Mouse (Mus musculus) limb, embryonic 13.5 days (tissue): ENCODE results near the gene Tmem179b. TPM values are rescaled to one million over a fixed set of nuclear protein-coding genes. Genes with fewer than 3 reads are reported as not detected.

ENCODE experiments used
- ATAC-seq: fragments of 200-750 bp; cut with Nextera tagmentation; 2 replicates; pipeline ENCODE4 v1.8.0; 2017; ENCODE audit warnings: low read depth, moderate number of reproducible peaks, moderate TSS enrichment; ENCODE audit not compliant: low FRiP score
- H3K27ac ChIP-seq: fragments of 300-500 bp; sonication (generic); 2 replicates; pipeline ENCODE4 v1.5.1; 2015; ENCODE audit warnings: inconsistent platforms, mild to moderate bottlenecking, moderate library complexity
- H3K27me3 ChIP-seq: fragments of 300-500 bp; sonication (generic); 2 replicates; pipeline ENCODE4 v1.6.1; 2015; ENCODE audit warnings: mild to moderate bottlenecking, inconsistent platforms
- H3K36me3 ChIP-seq: fragments of 300-500 bp; sonication (generic); 2 replicates; pipeline ENCODE4 v1.6.1; 2015; ENCODE audit warnings: inconsistent platforms, mild to moderate bottlenecking, moderate library complexity
- H3K4me1 ChIP-seq: fragments of 300-500 bp; sonication (generic); 2 replicates; pipeline ENCODE4 v1.6.1; 2015; ENCODE audit warnings: inconsistent platforms
- H3K4me2 ChIP-seq: fragments of 300-500 bp; sonication (generic); replicated peaks from 2 replicates; pipeline ENCODE4 v1.6.1; 2015; ENCODE audit warnings: inconsistent platforms, mild to moderate bottlenecking, moderate library complexity
- H3K4me3 ChIP-seq: fragments of 300-500 bp; sonication (generic); 2 replicates; pipeline ENCODE4 v1.5.1; 2015; ENCODE audit warnings: moderate library complexity, mild to moderate bottlenecking, inconsistent platforms
- H3K9ac ChIP-seq: fragments of 300-500 bp; sonication (generic); 2 replicates; pipeline ENCODE4 v1.6.1; 2015; ENCODE audit warnings: mild to moderate bottlenecking, inconsistent platforms
- H3K9me3 ChIP-seq: fragments of 300-500 bp; sonication (generic); 2 replicates; pipeline ENCODE4 v1.6.1; 2016; ENCODE audit warnings: inconsistent platforms
- WGBS: fragments of 180-500 bp; shearing (Covaris S2); methylation state at CpG from one replicate; pipeline ENCODE4 v1.1.7; 2015; 5-methylcytosine and 5-hydroxymethylcytosine counted together
- polyA plus RNA-seq: library from polyadenylated mRNA; unstranded; fragments of >200 nt; fragmentation: Nextera tagmentation; extraction: Ambion mirVana; gene quantifications from 2 replicates; pipeline ENCODE4 v1.2.1, GENCODE M21; 2015

Gene Tmem179b
- polyA plus RNA-seq, 1 experiment from 2014 or later = 62.7 TPM

- Histone ChIP-seq H3K4me3 (no peak overlapping the region), H3K4me2 (no peak overlapping the region), H3K4me1 (peaks cover 12% of the 10 kb centered on the region), H3K9ac (no peak overlapping the region), H3K9me3 (no peaks in the 10 kb centered on the region), H3K27ac (no peak overlapping the region), H3K27me3 (no peaks in the 10 kb centered on the region), H3K36me3 (peaks cover 54% of the 10 kb centered on the region)
- 92% methylated on average over 11 of the region's 11 CpGs for WGBS
- no peak for ATAC-seq
Observed at GRCm38 (mm10) chr19:8803879-8804660, 29.8 kb upstream of the Tmem179b start.

- Histone ChIP-seq H3K4me3 (peak overlapping the region; percentile 56), H3K27me3 (no peaks in the 10 kb centered on the region), H3K9me3 (no peaks in the 10 kb centered on the region), H3K9ac (no peak overlapping the region), H3K4me2 (peak overlapping the region; percentile 73), H3K36me3 (peaks cover 48% of the 10 kb centered on the region), H3K27ac (peak overlapping the region; percentile 84; the same call in 1 of the 2 replicates), H3K4me1 (peaks cover 12% of the 10 kb centered on the region)
- no peak for ATAC-seq
- 92% methylated on average over 9 of the region's 9 CpGs for WGBS
Observed at GRCm38 (mm10) chr19:8803204-8803780, 29.0 kb upstream of the Tmem179b start.

- H3K27me3 ChIP-seq = no peaks in the 10 kb centered on the region
- peak; percentile 97 for ATAC-seq
- H3K4me1 ChIP-seq = peaks cover 18% of the 10 kb centered on the region
- H3K9me3 ChIP-seq = no peaks in the 10 kb centered on the region
- H3K9ac ChIP-seq = peak within 1 kb of the TSS; percentile 61
- H3K4me2 ChIP-seq = peak within 1 kb of the TSS; percentile 73
- under 1% methylated on average over 30 of the region's 30 CpGs for WGBS
- peak within 1 kb of the TSS; percentile 84 for H3K27ac ChIP-seq
- peaks cover 37% of the 10 kb centered on the region for H3K36me3 ChIP-seq
- peak within 1 kb of the TSS; percentile 56 for H3K4me3 ChIP-seq
Observed at GRCm38 (mm10) chr19:8802130-8802821, 28.0 kb upstream of the Tmem179b start, which contains the start of gene Zbtb3. Gene Zbtb3, plus strand, starts transcription at chr19:8802555.

GRCm38 (mm10) chr19:8798947-8799315, 24.7 kb upstream of the Tmem179b start:
- Histone ChIP-seq H3K4me3 (peak overlapping the region; percentile 81), H3K27ac (no peak overlapping the region), H3K4me1 (peaks cover 21% of the 10 kb centered on the region), H3K9ac (no peak overlapping the region), H3K4me2 (peak overlapping the region; percentile 82), H3K9me3 (no peaks in the 10 kb centered on the region), H3K36me3 (peaks cover 33% of the 10 kb centered on the region), H3K27me3 (no peaks in the 10 kb centered on the region)
- no peak for ATAC-seq

- Histone ChIP-seq H3K9ac (peak within 1 kb of the TSS; percentile 87), H3K27ac (peak within 1 kb of the TSS; percentile 63; the same call in 1 of the 2 replicates), H3K4me2 (peak within 1 kb of the TSS; percentile 82), H3K9me3 (0 out of 2 replicates have a peak, but pooled peaks cover 2% of the 10 kb centered on the region), H3K36me3 (peaks cover 33% of the 10 kb centered on the region), H3K27me3 (no peaks in the 10 kb centered on the region), H3K4me3 (peak within 1 kb of the TSS; percentile 81), H3K4me1 (peaks cover 20% of the 10 kb centered on the region)
- peak; percentile 79 for ATAC-seq
- WGBS = under 1% methylated on average over 25 of the region's 25 CpGs
Observed at GRCm38 (mm10) chr19:8798264-8798946, 24.1 kb upstream of the Tmem179b start, which contains the start of gene Polr2g. Gene Polr2g, minus strand, starts transcription at chr19:8798577.

- Histone ChIP-seq H3K36me3 (peaks cover 44% of the 10 kb centered on the region), H3K9ac (peak overlapping the region; percentile 35; the same call in 1 of the 2 replicates), H3K27me3 (no peaks in the 10 kb centered on the region), H3K4me3 (no peak overlapping the region), H3K4me1 (peaks cover 5% of the 10 kb centered on the region), H3K9me3 (0 out of 2 replicates have a peak, but pooled peaks cover 7% of the 10 kb centered on the region), H3K4me2 (no peak overlapping the region), H3K27ac (0 out of 2 replicates have a peak overlapping the region, but pooled peaks have one; percentile 6)
- WGBS = 80% methylated on average over 7 of the region's 7 CpGs
- no peak for ATAC-seq
Observed at GRCm38 (mm10) chr19:8790171-8790570, 15.9 kb upstream of the Tmem179b start.

- H3K36me3 ChIP-seq = peaks cover 35% of the 10 kb centered on the region
- no peak overlapping the region for H3K27ac ChIP-seq
- 0 out of 2 replicates have a peak, but pooled peaks cover 7% of the 10 kb centered on the region for H3K9me3 ChIP-seq
- H3K9ac ChIP-seq = 0 out of 2 replicates have a peak overlapping the region, but pooled peaks have one; percentile 48
- no peak overlapping the region for H3K4me2 ChIP-seq
- no peak for ATAC-seq
- H3K27me3 ChIP-seq = no peaks in the 10 kb centered on the region
- no peak overlapping the region for H3K4me3 ChIP-seq
- peaks cover 8% of the 10 kb centered on the region for H3K4me1 ChIP-seq
- 49% methylated on average over 1 of the region's 1 CpGs for WGBS
Observed at GRCm38 (mm10) chr19:8789171-8789570, 14.9 kb upstream of the Tmem179b start.

GRCm38 (mm10) chr19:8788521-8788920, 14.3 kb upstream of the Tmem179b start:
- Histone ChIP-seq H3K9me3 (0 out of 2 replicates have a peak, but pooled peaks cover 6% of the 10 kb centered on the region), H3K9ac (peak overlapping the region; percentile 48), H3K4me2 (no peak overlapping the region), H3K4me3 (no peak overlapping the region), H3K27me3 (no peaks in the 10 kb centered on the region), H3K4me1 (peaks cover 8% of the 10 kb centered on the region), H3K27ac (no peak overlapping the region), H3K36me3 (peaks cover 35% of the 10 kb centered on the region)
- no peak for ATAC-seq
- 21% methylated on average over 3 of the region's 3 CpGs for WGBS

- Histone ChIP-seq H3K27me3 (no peaks in the 10 kb centered on the region), H3K4me3 (peak within 1 kb of the TSS; percentile 73), H3K9me3 (no peaks in the 10 kb centered on the region), H3K36me3 (peaks cover 40% of the 10 kb centered on the region), H3K4me2 (peak within 1 kb of the TSS; percentile 74), H3K9ac (peak within 1 kb of the TSS; percentile 64), H3K4me1 (peaks cover 8% of the 10 kb centered on the region), H3K27ac (peak within 1 kb of the TSS; percentile 81)
- 1% methylated on average over 31 of the region's 32 CpGs for WGBS
- peak; percentile 99 for ATAC-seq
Observed at GRCm38 (mm10) chr19:8786008-8786781, 11.9 kb upstream of the Tmem179b start, which contains the start of gene Taf6l. Gene Taf6l, minus strand, starts transcription at chr19:8786417.

- Histone ChIP-seq H3K4me2 (peak overlapping the region; percentile 95), H3K36me3 (peaks cover 45% of the 10 kb centered on the region)
- ATAC-seq = no peak; the same call in 1 of the 2 replicates
Observed at GRCm38 (mm10) chr19:8774951-8775421, 719 bp upstream of the Tmem179b start.

More at GRCm38 (mm10) chr19:8774951-8775421, 719 bp upstream of the Tmem179b start:
- peak overlapping the region; percentile 76 for H3K4me3 ChIP-seq
- peaks cover 33% of the 10 kb centered on the region for H3K4me1 ChIP-seq
- peak overlapping the region; percentile 98 for H3K27ac ChIP-seq
- peak overlapping the region; percentile 93 for H3K9ac ChIP-seq
- 5% methylated on average over 20 of the region's 20 CpGs for WGBS
- no peaks in the 10 kb centered on the region for H3K9me3 ChIP-seq
- no peaks in the 10 kb centered on the region for H3K27me3 ChIP-seq
